In the genomic region with DNA sequence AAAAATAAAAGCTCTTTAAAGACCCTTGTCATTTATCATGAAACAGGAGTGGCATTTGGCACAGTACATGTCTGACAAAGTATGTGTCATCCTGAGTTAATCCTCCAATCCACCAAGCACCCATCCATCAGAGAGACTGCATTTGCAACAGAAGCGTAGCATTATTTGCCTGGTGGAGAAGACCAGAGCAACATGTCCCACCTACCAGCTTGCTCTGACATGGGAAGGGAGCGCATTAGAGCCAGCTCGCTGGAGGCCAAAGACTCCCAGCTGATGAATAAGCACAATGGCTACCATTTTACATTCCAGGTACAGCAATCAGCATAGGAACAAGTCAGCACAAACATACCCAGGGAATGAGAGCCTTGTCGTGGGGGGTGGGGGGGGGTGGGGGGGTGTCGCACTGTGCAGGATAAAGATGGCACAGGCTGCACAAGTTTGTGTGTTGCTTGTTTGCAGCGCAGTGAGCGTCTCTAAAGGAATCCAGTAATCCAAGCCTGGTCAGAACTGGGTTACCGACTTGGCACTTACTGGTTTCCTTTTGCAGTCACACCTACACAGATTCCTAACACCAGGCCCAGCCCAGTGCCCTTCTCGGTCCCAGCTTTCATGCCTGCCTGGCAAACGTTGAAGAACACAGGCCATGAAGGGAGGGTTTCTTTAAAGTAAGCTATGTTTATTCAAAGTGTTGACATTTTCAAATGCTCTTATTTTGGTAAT, we compare ENCODE assay signal across 25 mouse cellular contexts.
DNase-seq lines count a peak whose midpoint lies in the region; ATAC-seq and TF ChIP-seq lines count a peak whose summit lies in the region.
"Had no signal": no experiment of that assay in that cellular context is flagged by ENCODE, and none has a peak within 500 bp of the region (broad histone marks: within the 10 kb centered on the region; RNA-seq: fewer than 3 reads in every experiment).

No protein-coding gene starts in this region.

- no peaks in the 10 kb centered on the region for H3K36me3 ChIP-seq in hindbrain, embryonic 10.5 days
- no peaks in the 10 kb centered on the region for H3K36me3 ChIP-seq in hindbrain, embryonic 16.5 days (ENCODE audit: control insufficient read depth, insufficient read depth, low read length)
- H3K36me3 ChIP-seq in neural tube, embryonic 14.5 days (ENCODE audit: control insufficient read depth, insufficient read depth, low read length) = no peaks in the 10 kb centered on the region
- H3K36me3 ChIP-seq in stomach, postnatal 0 days (ENCODE audit: control insufficient read depth, insufficient read depth, low read length) = no peaks in the 10 kb centered on the region
- H3K36me3 ChIP-seq: embryonic facial prominence, embryonic 12.5 days; G1E; heart, embryonic 10.5 days; kidney, embryonic 15.5 days; liver, embryonic 13.5 days had no signal

- peak; percentile 30 for DNase-seq in embryo, embryonic 10.5 days (ENCODE audit: low spot score)
- no peak for DNase-seq in embryo, embryonic 11 days
- DNase-seq in hindbrain, embryonic 10.5 days (ENCODE audit: low spot score) = no peak
- no peak for DNase-seq in neural tube, embryonic 10.5 days (ENCODE audit: extremely low spot score, low spot score)
- DNase-seq in stomach, postnatal 0 days (ENCODE audit: low spot score) = no peak
- DNase-seq in right cerebral cortex, adult 18-20 months = no peak
- DNase-seq: adrenal gland, postnatal 10 days; cerebellum, adult 8-10 months; gastrocnemius, adult 2 months; kidney, adult 11 months; kidney, postnatal 4 days; liver, embryonic 13.5 days; lung, embryonic 14.5 days; right cerebral cortex, postnatal 25 days; thymus, adult 18-20 months; thymus, postnatal 36 days had no signal

- WGBS in hindbrain, embryonic 10.5 days = 67% methylated on average over 10 of the region's 10 CpGs
- WGBS in hindbrain, embryonic 16.5 days = 57% methylated on average over 10 of the region's 10 CpGs
- 46% methylated on average over 10 of the region's 10 CpGs for WGBS in neural tube, embryonic 14.5 days
- WGBS in stomach, postnatal 0 days = 62% methylated on average over 10 of the region's 10 CpGs

- H3K4me3 ChIP-seq in hindbrain, embryonic 10.5 days = no peak overlapping the region
- H3K4me3 ChIP-seq in hindbrain, embryonic 16.5 days (ENCODE audit: low read length) = no peak overlapping the region
- no peak overlapping the region for H3K4me3 ChIP-seq in neural tube, embryonic 14.5 days (ENCODE audit: low read depth, low read length)
- H3K4me3 ChIP-seq in stomach, postnatal 0 days (ENCODE audit: low read depth, low read length) = no peak overlapping the region
- H3K4me3 ChIP-seq: embryonic facial prominence, embryonic 12.5 days; gastrocnemius, adult 2 months; heart, embryonic 10.5 days; kidney, embryonic 15.5 days; liver, embryonic 13.5 days had no signal

- peaks cover 37% of the 10 kb centered on the region for H3K4me1 ChIP-seq in hindbrain, embryonic 10.5 days (replicated peaks)
- no peaks in the 10 kb centered on the region; the same call in 1 of the 2 replicates for H3K4me1 ChIP-seq in hindbrain, embryonic 16.5 days (ENCODE audit: control insufficient read depth, insufficient read depth, low read depth, low read length)
- no peaks in the 10 kb centered on the region for H3K4me1 ChIP-seq in neural tube, embryonic 14.5 days (ENCODE audit: control insufficient read depth, insufficient read depth, low read length)
- H3K4me1 ChIP-seq in stomach, postnatal 0 days (replicated peaks; ENCODE audit: control insufficient read depth, insufficient read depth) = no peaks in the 10 kb centered on the region
- H3K4me1 ChIP-seq: embryonic facial prominence, embryonic 12.5 days; heart, embryonic 10.5 days; kidney, embryonic 15.5 days; liver, embryonic 13.5 days had no signal

- H3K9me3 ChIP-seq in hindbrain, embryonic 10.5 days = no peaks in the 10 kb centered on the region
- no peaks in the 10 kb centered on the region for H3K9me3 ChIP-seq in hindbrain, embryonic 16.5 days (ENCODE audit: control insufficient read depth, low read length)
- no peaks in the 10 kb centered on the region for H3K9me3 ChIP-seq in neural tube, embryonic 14.5 days (ENCODE audit: control insufficient read depth, low read length)
- no peaks in the 10 kb centered on the region for H3K9me3 ChIP-seq in stomach, postnatal 0 days (ENCODE audit: control insufficient read depth, low read length)
- H3K9me3 ChIP-seq: embryonic facial prominence, embryonic 12.5 days; heart, embryonic 10.5 days; kidney, embryonic 15.5 days; liver, embryonic 13.5 days had no signal

- H3K4me2 ChIP-seq in hindbrain, embryonic 16.5 days (ENCODE audit: low read length) = no peak overlapping the region
- no peak overlapping the region for H3K4me2 ChIP-seq in neural tube, embryonic 14.5 days (ENCODE audit: low read depth, low read length)
- H3K4me2 ChIP-seq in stomach, postnatal 0 days (replicated peaks; ENCODE audit: low read depth) = no peak overlapping the region
- H3K4me2 ChIP-seq: embryonic facial prominence, embryonic 12.5 days; kidney, embryonic 15.5 days; liver, embryonic 13.5 days; lung, embryonic 14.5 days had no signal

- H3K9ac ChIP-seq in hindbrain, embryonic 16.5 days (ENCODE audit: low read depth, low read length) = no peak overlapping the region
- no peak overlapping the region for H3K9ac ChIP-seq in neural tube, embryonic 14.5 days (replicated peaks; ENCODE audit: low read depth, low read length)
- H3K9ac ChIP-seq in stomach, postnatal 0 days (ENCODE audit: low read length) = no peak overlapping the region
- H3K9ac ChIP-seq: embryonic facial prominence, embryonic 12.5 days; kidney, embryonic 15.5 days; liver, embryonic 13.5 days; lung, embryonic 14.5 days had no signal

- H3K27me3 ChIP-seq in hindbrain, embryonic 10.5 days (ENCODE audit: insufficient read depth, poor library complexity, severe bottlenecking) = no peaks in the 10 kb centered on the region
- H3K27me3 ChIP-seq in hindbrain, embryonic 16.5 days (replicated peaks; ENCODE audit: control insufficient read depth, insufficient read depth, low read length) = no peaks in the 10 kb centered on the region
- no peaks in the 10 kb centered on the region for H3K27me3 ChIP-seq in neural tube, embryonic 14.5 days (ENCODE audit: control insufficient read depth, insufficient read depth, low read length)
- H3K27me3 ChIP-seq in stomach, postnatal 0 days (ENCODE audit: control insufficient read depth, insufficient read depth, low read length) = no peaks in the 10 kb centered on the region
- H3K27me3 ChIP-seq: embryonic facial prominence, embryonic 12.5 days; kidney, embryonic 15.5 days; liver, embryonic 13.5 days; Patski had no signal

- no peak for ATAC-seq in hindbrain, embryonic 16.5 days
- ATAC-seq in neural tube, embryonic 14.5 days (ENCODE audit: low read depth) = peak; percentile 15; the same call in 1 of the 2 replicates
- 0 out of 2 replicates have a peak, but pooled peaks have one; percentile 40 for ATAC-seq in stomach, postnatal 0 days (ENCODE audit: low FRiP score, low TSS enrichment)
- ATAC-seq: activated CD4-positive, CD25-positive, alpha-beta regulatory T cell, adult 4 months; Patski had no signal

- TF ChIP-seq CTCF in stomach, postnatal 0 days (IDR thresholded peaks at IDR 0.05; ENCODE audit: low read depth) = no peak

- TF ChIP-seq EP300 in stomach, postnatal 0 days (optimal IDR thresholded peaks at IDR 0.05) = no peak

- peak overlapping the region; percentile 43; the same call in 1 of the 2 replicates for H3K27ac ChIP-seq in hindbrain, embryonic 10.5 days
- no peak overlapping the region for H3K27ac ChIP-seq in hindbrain, embryonic 16.5 days (ENCODE audit: low read depth, low read length)
- H3K27ac ChIP-seq in neural tube, embryonic 14.5 days (ENCODE audit: low read depth, low read length) = no peak overlapping the region
- peak overlapping the region; percentile 25; the same call in 1 of the 2 replicates for H3K27ac ChIP-seq in stomach, postnatal 0 days (replicated peaks)
- H3K27ac ChIP-seq: embryonic facial prominence, embryonic 12.5 days; gastrocnemius, adult 2 months; heart, embryonic 10.5 days; kidney, embryonic 15.5 days; liver, embryonic 13.5 days; macrophage had no signal

Comparison
In these comparisons a context has a peak if more than half of its experiments do, and no peak if none do; other contexts are left out.
1. H3K27ac ChIP-seq: peak in hindbrain, embryonic 10.5 days (single experiment) and stomach, postnatal 0 days (single experiment); none in hindbrain, embryonic 16.5 days (single experiment) and neural tube, embryonic 14.5 days (single experiment).